Mouse (Mus musculus): ENCODE measurements around the gene Zbtb5. TPM values are rescaled to one million over a fixed set of nuclear protein-coding genes. Genes with fewer than 3 reads are reported as not detected.
"Not testable (repeated sequence)": the region's sequence is repeated elsewhere in the genome, so short reads cannot be mapped to it uniquely, and the experiment has no call there.

Gene Zbtb5
- polyA plus RNA-seq, 1 experiment from 2014 or later: 51.0 TPM

- Histone ChIP-seq H3K27me3 (no peaks in the 10 kb centered on the region), H3K9me3 (replicated peaks) (no peaks in the 10 kb centered on the region), H3K9ac (no peak overlapping the region), H3K4me1 (no peaks in the 10 kb centered on the region), H3K36me3 (no peaks in the 10 kb centered on the region), H3K27ac (no peak overlapping the region), H3K4me3 (no peak overlapping the region), H3K4me2 (replicated peaks) (no peak overlapping the region)
- ATAC-seq (ENCODE audit: low FRiP score): no peak
- 91% methylated on average over 9 of the region's 9 CpGs for WGBS
These were observed 53.4 kb downstream of the Zbtb5 start for GRCm38 (mm10) chr4:44958776-44959175.

- Histone ChIP-seq H3K36me3 (no peaks in the 10 kb centered on the region), H3K27me3 (no peaks in the 10 kb centered on the region), H3K4me2 (replicated peaks) (no peak overlapping the region), H3K9ac (no peak overlapping the region), H3K9me3 (replicated peaks) (no peaks in the 10 kb centered on the region), H3K4me1 (peaks cover 4% of the 10 kb centered on the region; the same call in 1 of the 2 replicates), H3K27ac (no peak overlapping the region), H3K4me3 (no peak overlapping the region)
- WGBS: 72% methylated on average over 9 of the region's 9 CpGs
- ATAC-seq (ENCODE audit: low FRiP score): no peak
These were observed 59.2 kb downstream of the Zbtb5 start for GRCm38 (mm10) chr4:44953041-44953440.

GRCm38 (mm10) chr4:44948314-44948713 lies 63.9 kb downstream of the Zbtb5 start:
- no peak overlapping the region for H3K4me3 ChIP-seq
- 97% methylated on average over 1 of the region's 1 CpGs for WGBS
- ATAC-seq (ENCODE audit: low FRiP score): peak; percentile 38; the same call in 1 of the 2 replicates
- no peak overlapping the region for H3K9ac ChIP-seq
- H3K27ac ChIP-seq: no peak overlapping the region
- H3K4me2 ChIP-seq (replicated peaks): no peak overlapping the region
- H3K36me3 ChIP-seq: no peaks in the 10 kb centered on the region
- H3K4me1 ChIP-seq: peaks cover 6% of the 10 kb centered on the region; the same call in 1 of the 2 replicates
- H3K9me3 ChIP-seq (replicated peaks): no peaks in the 10 kb centered on the region
- H3K27me3 ChIP-seq: no peaks in the 10 kb centered on the region

GRCm38 (mm10) chr4:44947464-44947863 lies 64.7 kb downstream of the Zbtb5 start:
- H3K27me3 ChIP-seq: no peaks in the 10 kb centered on the region
- H3K4me1 ChIP-seq: peaks cover 6% of the 10 kb centered on the region; the same call in 1 of the 2 replicates
- no peak overlapping the region for H3K4me2 ChIP-seq (replicated peaks)
- H3K4me3 ChIP-seq: no peak overlapping the region
- WGBS: 88% methylated on average over 5 of the region's 5 CpGs
- H3K36me3 ChIP-seq: no peaks in the 10 kb centered on the region
- ATAC-seq (ENCODE audit: low FRiP score): no peak
- no peaks in the 10 kb centered on the region for H3K9me3 ChIP-seq (replicated peaks)
- H3K9ac ChIP-seq: no peak overlapping the region
- H3K27ac ChIP-seq: no peak overlapping the region

GRCm38 (mm10) chr4:44946126-44946525 lies 66.1 kb downstream of the Zbtb5 start:
- H3K4me2 ChIP-seq (replicated peaks); ATAC-seq (ENCODE audit: low FRiP score); H3K27me3 ChIP-seq; H3K9me3 ChIP-seq (replicated peaks); H3K27ac ChIP-seq; H3K4me1 ChIP-seq; H3K36me3 ChIP-seq; H3K4me3 ChIP-seq; H3K9ac ChIP-seq: not testable (repeated sequence)
- 95% methylated on average over 2 of the region's 2 CpGs for WGBS

- Histone ChIP-seq H3K9ac (no peak overlapping the region), H3K27me3 (no peaks in the 10 kb centered on the region), H3K9me3 (replicated peaks) (no peaks in the 10 kb centered on the region), H3K4me2 (replicated peaks) (no peak overlapping the region), H3K36me3 (no peaks in the 10 kb centered on the region), H3K27ac (no peak overlapping the region), H3K4me3 (no peak overlapping the region), H3K4me1 (peaks cover 6% of the 10 kb centered on the region; the same call in 1 of the 2 replicates)
- ATAC-seq (ENCODE audit: low FRiP score): no peak
- 83% methylated on average over 10 of the region's 10 CpGs for WGBS
These were observed 67.7 kb downstream of the Zbtb5 start for GRCm38 (mm10) chr4:44944426-44945075.

GRCm38 (mm10) chr4:44943480-44943879 lies 68.7 kb downstream of the Zbtb5 start:
- H3K9ac ChIP-seq: no peak overlapping the region
- H3K9me3 ChIP-seq (replicated peaks): no peaks in the 10 kb centered on the region
- no peak overlapping the region for H3K4me3 ChIP-seq
- no peaks in the 10 kb centered on the region for H3K36me3 ChIP-seq
- WGBS: 76% methylated on average over 6 of the region's 6 CpGs
- H3K27ac ChIP-seq: no peak overlapping the region
- peaks cover 6% of the 10 kb centered on the region; the same call in 1 of the 2 replicates for H3K4me1 ChIP-seq
- H3K4me2 ChIP-seq (replicated peaks): no peak overlapping the region
- H3K27me3 ChIP-seq: no peaks in the 10 kb centered on the region
- ATAC-seq (ENCODE audit: low FRiP score): no peak

GRCm38 (mm10) chr4:44942237-44942636 lies 70.0 kb downstream of the Zbtb5 start:
- Histone ChIP-seq H3K27ac (no peak overlapping the region), H3K9ac (no peak overlapping the region), H3K36me3 (no peaks in the 10 kb centered on the region), H3K4me2 (replicated peaks) (no peak overlapping the region), H3K4me3 (no peak overlapping the region), H3K27me3 (no peaks in the 10 kb centered on the region), H3K4me1 (no peaks in the 10 kb centered on the region), H3K9me3 (replicated peaks) (no peaks in the 10 kb centered on the region)
- ATAC-seq (ENCODE audit: low FRiP score): no peak
- 85% methylated on average over 1 of the region's 1 CpGs for WGBS

Other genes starting within 250 kb of the Zbtb5 start
- gene Grhpr, start 31.0 kb downstream of the Zbtb5 start, polyA plus RNA-seq (2016; fragmentation: Nextera tagmentation; extraction: Ambion mirVana): 38.1 and 43.2 TPM in 2 replicates
- 38.6 and 46.9 TPM in 2 replicates for gene Polr1e, start 6.2 kb upstream of the Zbtb5 start, polyA plus RNA-seq (2016; fragmentation: Nextera tagmentation; extraction: Ambion mirVana)
- 17.5 and 17.6 TPM in 2 replicates for gene Fbxo10, start 72.2 kb upstream of the Zbtb5 start, polyA plus RNA-seq (2016; fragmentation: Nextera tagmentation; extraction: Ambion mirVana)
- 137 and 148 TPM in 2 replicates for gene Tomm5, start 95.7 kb upstream of the Zbtb5 start, polyA plus RNA-seq (2016; fragmentation: Nextera tagmentation; extraction: Ambion mirVana)
- 2.0 and 2.5 TPM in 2 replicates for gene Frmpd1, start 172.5 kb upstream of the Zbtb5 start, polyA plus RNA-seq (2016; fragmentation: Nextera tagmentation; extraction: Ambion mirVana)

Data from hindbrain, embryonic 12.5 days (tissue).